Mouse (Mus musculus) adrenal gland (tissue): Measurements from ENCODE around the gene Kif16b.

ENCODE experiments used
- intact Hi-C: fragments of 180-260 bp; cut with DNase I; formaldehyde crosslinking; loops from one replicate; pipeline ENCODE4 v1.15.1; 2025

Gene Kif16b

DNA sequence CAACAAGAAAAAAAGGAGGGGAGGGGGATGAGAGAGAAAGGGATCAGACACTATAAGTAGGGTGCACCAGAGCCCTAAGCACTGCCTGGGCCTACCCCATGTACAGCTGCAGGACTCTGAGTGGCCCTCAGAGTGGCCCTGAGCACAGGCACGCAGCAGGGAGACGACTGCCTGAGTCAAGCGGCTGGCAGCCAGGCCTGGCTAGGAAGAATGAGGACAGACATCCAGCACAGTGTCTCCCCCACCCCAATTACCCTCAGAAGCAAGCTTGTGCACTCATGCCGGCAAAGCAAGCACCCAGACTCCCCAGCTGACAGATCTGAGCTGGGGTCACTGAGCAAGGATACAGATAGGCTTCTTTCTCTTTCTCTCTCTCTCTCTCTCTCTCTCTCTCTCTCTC, 25.4 kb downstream of the Kif16b start:
- intact Hi-C loops = no loop called here

DNA sequence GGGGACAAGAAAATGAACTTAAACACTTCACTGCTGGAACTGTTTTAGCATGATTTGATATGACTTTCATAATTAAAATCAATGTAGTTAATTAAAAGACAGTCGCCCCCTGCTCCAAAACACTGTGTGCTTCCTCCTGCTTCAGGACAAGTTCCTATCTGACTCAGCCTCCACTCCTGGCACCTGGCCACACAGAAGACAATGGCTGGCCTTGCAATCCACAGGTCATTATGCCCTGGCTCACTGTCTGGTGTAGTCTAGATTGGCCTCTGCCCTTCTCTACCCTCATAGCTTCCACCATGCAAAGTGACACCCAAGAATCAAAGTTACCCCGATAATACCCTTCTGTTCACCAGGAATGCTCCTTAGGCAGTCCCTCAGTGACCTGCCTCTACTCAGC, 26.8 kb downstream of the Kif16b start:
- intact Hi-C loops = no loop called here

DNA sequence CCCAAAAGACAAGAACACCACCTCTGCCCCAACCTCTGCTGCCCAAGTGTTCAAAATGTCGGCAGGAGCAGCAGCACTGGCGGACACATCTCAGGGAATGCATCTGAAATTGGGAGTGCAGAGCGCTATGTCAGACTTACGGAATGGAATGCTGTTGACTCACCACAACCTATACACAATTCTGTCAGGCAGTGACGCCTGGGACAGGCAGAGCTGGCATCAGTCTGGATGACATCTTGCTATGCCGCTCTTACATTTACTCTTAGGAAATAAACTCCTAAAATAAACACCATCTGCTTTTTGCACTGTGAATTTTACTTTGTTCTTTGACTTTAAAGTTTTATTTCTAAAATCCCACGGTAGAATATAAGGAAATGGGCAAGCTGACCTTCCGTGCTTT, 31.3 kb downstream of the Kif16b start:
- intact Hi-C loops = no loop called here

DNA sequence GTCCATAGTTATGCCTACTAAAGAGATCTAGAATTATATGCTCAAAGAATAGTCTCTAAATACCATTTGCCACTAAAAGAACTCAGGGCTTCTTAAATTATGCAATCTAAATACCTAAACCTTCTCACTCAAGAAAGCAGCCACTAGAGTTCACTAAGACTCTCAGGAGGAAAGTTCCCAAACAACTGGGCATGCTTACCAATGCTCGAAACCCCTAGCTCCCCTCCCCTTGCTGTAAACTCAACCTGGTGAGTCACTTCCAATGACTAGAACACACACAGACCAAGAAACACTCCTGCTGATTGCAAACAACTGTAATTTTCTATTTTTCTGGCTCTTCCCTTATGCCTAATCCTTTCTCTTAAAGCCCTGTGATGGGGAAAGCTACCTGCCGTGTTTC, 33.9 kb downstream of the Kif16b start:
- intact Hi-C loops = no loop called here

DNA sequence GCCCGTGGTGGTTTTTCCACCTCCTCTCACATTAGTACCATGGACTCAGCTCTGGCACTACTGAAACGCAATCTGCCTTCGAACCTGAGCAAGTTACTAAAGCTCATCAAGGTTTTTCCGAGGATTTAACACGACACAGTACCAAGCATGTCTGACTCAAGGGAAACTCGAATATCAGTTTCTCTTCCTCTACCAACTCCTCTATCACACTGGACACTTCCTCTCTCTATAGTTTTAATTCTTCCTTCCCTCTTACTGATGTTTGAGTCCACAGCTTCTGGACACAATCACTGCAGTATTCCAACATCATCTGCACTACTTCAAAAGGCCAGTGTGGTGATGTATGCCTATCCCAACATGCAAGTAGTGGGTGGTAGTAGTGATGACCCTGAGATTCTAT, 40.3 kb downstream of the Kif16b start:
- intact Hi-C loops = loop anchor here (5.0 kb wide), 2 partner anchors 46 to 231 kb away; no protein-coding TSS in a partner anchor

DNA sequence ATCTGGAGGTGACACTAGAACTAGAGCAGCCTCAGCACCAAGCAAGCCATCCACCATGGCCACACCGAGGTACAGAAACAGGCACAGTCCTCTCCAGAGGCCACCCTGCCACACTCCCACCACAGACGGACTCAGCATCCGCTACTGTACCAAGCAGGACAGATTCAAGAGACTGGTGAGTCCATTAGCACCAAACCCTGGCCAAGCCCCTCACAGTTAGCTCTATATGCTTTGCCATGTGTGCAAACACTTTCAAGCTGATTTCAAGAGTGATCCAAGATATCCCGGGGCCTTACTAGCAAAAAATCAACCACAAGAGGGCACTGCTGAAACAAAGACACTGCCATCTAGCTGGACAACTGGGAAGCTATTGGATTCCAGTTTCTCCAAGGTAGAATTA, 41.9 kb downstream of the Kif16b start:
- intact Hi-C loops = loop anchor here (2.0 to 5.0 kb wide), 2 partner anchors 68 to 107 kb away; no protein-coding TSS in a partner anchor

DNA sequence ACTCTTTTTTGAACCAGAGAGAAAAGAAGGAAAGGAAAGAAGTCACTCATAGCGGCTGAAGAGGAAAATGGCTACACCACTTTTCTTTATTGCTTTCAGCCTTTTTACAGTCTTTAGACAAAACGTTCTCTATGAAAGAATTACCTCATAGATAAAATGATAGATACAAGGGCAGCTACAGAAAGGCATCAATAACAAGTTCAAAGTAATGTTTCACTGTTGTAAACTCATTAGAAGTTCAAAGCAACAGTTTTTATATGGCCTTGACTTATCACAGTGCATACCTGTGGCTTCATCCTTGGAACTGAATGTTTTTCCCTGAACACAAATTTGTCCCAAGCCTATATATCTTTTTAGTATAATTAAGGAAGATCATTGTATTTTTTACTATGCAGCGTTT, 62.6 kb downstream of the Kif16b start:
- intact Hi-C loops = no loop called here

DNA sequence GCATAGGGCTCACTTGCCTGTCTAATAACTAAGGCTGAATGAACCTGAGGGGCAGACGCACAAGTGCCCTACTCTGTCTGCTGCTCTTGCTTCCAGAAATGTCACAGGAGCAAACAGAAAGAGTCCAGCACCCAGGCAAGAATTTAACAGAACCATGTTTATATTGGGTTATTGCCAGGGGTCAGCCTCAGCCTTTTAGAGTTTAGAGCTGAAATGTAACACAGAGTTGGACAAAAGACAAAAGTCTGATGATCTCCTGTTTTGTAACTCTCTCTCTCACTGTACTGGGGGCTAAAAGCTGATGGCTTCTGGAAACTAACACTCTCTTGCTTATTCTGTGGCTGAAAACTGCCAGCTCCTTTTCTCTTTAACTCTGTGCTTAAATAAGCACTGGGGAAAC, 63.2 kb downstream of the Kif16b start:
- intact Hi-C loops = no loop called here

DNA sequence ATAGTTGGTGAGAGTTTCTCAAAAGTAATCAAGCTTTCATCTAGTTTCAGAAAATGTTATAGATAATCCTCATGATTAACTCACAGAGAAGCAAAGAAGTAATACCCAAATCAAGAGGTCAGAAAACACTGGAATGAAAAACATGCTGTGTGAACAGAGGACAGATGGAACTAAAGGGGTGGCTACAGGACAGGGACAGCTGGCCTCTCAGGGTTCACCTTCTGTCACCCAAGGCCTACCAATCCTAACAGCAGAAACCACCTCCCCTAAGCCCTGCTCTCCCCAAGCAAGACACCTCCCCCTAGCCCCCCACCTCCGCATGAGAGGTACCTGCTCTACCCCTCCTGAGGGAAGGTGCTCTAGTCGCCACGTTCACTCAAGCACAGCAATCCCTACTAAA, 66.6 kb downstream of the Kif16b start:
- intact Hi-C loops = no loop called here

DNA sequence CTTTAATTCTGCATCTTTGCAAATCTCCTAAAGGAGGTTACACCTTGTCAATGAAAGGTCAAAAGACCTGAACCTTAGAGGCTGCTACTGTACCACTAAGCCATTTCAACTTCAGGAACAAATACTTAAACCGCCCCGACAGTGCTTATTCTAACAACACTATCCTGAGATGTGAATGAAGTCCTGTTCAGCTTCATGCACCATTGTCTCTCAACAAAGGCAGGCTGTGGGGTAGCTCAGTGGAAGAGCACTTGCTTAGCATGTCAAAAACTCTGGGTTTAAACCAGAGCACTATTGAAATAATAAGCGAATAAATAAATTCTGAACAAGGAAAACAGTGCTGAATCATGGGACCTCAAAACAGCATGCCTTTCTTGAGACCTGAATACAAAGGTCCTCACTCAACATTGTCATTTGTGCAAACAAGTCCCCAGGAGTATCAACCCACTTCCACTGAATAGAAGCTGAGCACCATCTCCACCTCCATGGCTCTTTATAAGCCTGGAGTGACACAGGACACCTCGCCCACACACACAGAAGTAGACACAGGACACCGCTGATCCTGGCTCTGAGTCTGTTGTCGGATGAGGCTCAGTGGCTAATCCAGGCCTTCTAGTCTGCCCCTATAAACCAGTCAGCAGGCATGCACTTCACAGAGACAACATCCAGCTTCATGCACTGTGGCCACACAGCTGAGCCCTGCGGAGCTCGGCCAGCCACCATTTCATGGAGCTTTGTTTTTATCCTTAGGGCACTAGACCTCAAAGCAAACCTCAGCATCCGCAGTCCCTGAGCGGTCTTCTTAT, 68.5 kb downstream of the Kif16b start:
- intact Hi-C loops = no loop called here

DNA sequence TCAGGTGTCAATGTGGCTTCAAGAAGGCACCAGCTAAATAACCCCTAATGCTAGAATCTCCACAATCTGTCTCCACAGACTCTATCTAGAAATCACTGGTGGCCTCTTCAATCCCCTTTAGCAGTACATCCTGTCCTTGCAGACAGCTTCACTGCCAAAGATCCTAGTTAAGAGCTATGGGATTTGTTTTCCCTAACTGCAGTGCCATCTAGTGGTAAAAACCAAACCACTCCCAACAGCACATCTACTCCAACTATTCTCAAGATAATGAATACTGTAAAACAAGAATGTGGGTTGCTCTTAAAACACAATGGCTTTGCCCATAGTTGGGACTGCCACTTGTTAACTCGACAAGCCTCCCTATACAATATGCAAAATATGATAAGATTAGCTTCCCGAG, 88.3 kb downstream of the Kif16b start:
- intact Hi-C loops = loop anchor here (10.0 kb wide), 1 partner anchor 558 kb away; no protein-coding TSS in a partner anchor

DNA sequence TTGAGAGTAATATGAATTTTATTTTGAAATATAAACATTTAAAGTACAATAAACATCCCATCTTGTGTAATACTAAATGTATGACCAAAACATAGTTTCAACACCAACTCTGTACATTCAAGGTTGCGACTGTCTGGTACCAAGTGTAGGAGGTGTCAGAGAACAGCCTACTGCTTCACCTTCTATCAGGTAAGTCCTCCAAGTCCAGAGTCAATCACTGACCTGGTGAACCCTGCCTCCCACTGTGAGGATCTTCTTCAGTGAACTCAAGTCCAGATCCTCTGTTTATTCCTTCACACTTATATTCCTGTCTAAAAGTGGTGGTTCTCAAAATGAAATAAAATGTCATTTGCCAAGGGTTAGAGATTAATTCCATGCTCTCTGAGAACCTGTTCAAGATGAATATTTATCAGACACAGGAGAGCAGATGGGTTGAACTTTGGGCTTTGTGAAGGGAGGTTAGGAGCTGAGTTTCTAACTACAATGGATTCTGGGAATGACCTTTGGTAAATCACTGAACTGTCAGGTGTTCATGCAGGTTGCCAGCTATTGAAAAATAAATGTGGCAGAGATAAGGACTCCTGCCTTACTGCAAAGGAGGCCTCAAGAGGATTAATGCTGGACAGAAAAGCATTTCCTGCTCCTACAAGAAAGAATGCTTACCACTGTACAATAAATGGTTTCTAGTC, 97.4 kb downstream of the Kif16b start:
- intact Hi-C loops = no loop called here

DNA sequence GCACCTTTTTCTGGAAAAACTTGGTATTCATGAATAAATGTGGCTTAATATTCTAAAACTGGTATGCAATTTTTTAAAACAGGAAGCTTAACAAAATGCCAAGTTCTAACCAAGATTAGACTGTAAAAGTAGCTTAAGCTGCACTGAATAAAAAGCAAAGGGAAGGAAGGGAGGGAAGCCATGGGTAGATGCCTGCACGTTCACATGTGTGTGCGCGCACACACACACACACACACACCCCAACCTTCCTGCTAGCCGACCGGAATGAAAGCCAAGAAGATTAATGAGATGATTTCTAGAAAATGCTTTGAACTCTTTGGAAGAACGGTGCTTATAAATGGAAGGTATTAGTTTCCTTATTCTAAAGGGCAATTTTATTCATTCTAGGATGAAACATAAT, 104.0 kb downstream of the Kif16b start:
- intact Hi-C loops = no loop called here

DNA sequence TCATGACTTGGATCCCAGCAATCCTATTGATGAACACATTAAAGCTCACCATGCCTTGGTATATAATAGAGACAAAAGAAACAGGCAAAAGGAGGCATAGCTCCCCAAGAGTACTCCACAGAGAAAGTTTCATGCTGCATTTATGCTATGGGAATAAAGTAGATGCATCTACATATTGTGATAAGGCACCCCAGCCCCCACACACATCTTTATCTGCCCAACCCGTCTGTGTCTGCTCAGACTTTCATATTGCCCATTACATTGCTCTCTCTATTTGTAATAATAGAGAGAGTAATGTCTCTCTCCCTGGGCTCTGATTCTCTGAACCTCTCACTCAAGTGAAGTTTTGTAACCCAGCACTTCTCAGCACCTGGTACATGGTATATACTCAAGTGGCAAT, 126.0 kb downstream of the Kif16b start:
- intact Hi-C loops = no loop called here

DNA sequence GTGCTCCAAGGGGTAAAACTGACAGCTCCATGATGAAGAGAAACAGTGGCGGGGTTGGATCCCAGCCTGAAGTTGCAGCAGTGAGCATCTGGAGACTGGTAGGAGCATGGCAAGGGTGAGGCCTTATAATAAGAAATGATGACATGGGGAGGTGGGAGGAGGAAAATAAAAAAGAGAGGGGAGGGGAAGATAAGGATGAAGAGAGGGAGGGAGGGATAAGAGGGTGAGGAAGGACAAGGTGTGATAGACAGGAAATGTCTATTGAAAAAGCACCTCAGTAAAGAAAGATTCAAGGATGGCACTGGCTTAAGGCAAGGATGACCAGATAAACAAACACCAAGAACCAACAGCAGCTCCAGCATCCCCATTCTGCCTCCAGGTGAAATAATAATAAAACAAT, 126.6 kb downstream of the Kif16b start:
- intact Hi-C loops = no loop called here

DNA sequence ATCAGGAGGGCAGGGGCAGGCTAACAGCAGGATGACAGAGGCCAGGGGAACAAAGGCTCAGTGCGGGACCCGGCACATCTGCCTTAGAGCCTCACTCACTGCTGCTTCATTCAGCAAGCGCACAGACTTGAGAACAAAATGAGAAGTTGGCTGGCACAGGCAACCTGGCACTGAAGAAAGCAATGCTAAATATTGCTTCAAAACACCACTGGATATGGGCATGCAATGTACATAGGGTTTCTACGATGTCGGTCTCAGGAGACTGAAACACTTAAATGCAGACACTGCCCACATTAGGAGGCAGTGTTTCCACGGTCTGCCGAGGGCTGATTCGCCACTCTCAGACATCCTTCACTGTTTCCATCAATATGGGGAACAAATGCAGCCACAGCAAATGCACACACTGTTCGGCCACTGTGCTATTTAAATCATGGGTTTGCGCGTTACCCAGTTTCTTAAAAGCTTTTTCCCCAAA, 131.6 kb downstream of the Kif16b start:
- intact Hi-C loops = no loop called here

DNA sequence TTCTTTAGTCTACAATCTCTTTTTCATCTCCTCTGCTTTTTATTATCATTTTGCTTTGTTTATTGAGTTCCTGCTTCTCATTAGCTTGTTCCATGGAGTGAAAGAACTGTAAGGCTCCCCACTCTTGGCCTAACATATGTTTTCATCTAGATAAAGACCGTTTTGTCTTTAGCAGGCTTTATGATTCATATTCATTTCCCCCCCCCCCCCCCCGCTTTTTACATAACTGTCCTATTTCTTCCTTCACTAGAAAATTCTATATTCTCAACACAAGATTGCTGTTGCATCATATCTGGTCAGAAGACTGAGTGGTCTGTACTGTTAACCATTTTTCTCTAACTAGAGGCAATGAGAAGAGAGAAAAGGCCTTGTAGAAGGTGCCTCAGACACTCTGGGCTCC, 137.1 kb downstream of the Kif16b start:
- intact Hi-C loops = no loop called here

DNA sequence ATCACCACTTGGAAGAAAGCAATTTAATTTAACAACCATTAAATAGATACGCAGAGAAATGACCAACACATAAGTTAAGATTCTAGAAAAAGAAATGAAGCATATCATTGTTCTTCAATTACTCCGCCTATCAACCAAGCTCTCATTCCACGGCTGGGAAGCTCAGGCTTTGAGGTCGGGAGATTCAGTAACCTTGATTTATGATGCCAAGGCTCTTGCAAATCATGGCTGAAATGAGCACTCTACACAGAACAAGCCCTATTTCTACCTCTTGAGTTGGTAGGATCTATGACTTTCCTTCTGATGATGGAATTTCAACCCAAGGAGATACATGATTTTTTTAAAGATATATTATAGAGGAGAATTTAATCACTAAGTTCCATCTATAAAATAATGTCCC, 140.5 kb downstream of the Kif16b start:
- intact Hi-C loops = no loop called here

DNA sequence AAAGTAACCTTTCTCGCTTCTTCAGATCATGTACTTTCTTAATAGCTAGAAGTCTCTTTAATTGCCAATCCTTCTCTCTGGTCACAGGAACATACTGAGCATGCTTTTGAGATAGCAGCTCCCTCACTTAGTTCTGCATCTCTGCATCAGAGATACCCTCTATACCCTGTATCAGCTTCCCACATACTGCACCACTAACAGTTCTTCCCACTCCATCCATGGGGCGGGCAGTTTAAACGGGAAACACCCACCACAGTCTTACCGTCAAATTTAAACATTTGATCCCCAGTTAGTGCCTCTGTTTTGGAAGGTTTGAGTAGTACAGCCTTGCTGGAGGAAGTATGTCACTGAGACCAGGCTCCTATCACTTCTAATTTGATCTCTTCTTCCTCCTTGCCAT, 142.1 kb downstream of the Kif16b start:
- intact Hi-C loops = no loop called here

DNA sequence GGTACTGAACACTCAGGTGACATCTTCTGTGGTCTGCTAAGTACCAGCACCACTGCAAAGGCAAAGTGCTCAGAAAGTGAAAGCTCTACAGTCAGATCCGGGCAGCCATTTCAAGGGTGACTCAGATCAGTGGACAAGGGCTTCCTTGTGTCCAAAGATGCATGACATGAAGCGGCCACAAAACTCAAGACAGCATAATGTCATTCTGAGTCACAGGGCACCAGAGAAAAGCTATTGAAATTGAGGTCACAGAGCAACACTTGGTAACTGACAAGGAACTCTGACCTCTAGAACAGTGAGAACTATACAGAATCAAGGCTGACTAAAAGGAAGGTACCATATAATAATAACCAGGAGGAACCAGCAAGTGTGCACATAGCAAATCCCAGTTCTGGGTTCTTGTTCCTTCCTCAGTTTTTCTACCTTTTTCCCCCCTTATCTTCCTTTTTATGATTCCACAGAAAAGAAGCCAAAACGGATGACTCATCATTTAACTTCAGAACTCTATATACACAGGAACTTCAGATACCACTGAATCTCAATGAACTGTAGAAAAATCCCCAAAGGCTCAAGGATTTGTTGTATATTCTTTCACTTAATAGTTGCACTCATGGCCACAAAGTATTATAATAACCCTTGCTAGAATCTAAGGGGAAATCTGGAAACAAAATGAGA, 143.1 kb downstream of the Kif16b start:
- intact Hi-C loops = no loop called here

DNA sequence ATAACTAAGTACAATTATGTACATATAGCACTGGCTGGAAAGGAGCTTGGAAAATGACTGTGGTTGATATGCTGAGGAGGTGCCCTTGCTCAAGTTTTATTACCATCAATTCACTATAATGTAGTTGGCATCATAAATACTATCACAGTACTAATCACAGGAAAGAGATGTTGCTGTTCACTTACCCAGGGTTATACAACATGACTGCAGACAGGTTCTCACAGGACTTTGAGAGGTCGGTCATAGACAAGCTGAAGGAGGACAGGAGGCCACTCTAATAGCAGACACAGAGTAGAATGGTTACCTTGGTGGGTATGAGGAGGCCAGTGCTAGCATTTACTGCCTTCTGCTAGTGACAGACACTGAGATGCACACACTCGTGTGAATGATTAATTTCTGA, 162.0 kb downstream of the Kif16b start:
- intact Hi-C loops = no loop called here

DNA sequence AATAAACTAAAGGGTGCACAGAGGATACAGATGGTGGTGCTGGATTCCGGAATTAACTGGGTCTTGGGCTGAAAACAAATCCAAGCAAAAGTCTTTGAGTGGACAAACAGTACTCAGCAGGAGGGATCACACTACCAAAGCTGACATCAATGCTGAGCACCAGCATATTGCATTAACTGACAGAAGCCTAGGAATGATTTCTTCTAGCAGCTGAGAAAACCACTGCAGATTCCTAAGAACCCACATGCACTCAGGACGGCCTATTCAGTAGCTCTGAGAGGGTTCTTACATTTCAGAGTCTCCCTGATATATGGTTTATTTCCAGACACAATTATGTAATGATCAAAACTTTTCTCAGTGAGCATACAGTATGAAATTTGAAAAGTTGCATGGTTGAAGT, 162.8 kb downstream of the Kif16b start:
- intact Hi-C loops = no loop called here
